Mouse (Mus musculus) MEL (cell line): ENCODE measurements around the gene Ciz1. TPM values are rescaled to one million over a fixed set of nuclear protein-coding genes. Genes with fewer than 3 reads are reported as not detected.

ENCODE experiments used
- polyA plus RNA-seq, 2 experiments: library from polyadenylated mRNA; stranded (reverse) in 1 of 2; unstranded in 1 of 2; fragments of >175 nt in 1 of 2; fragments of >200 nt in 1 of 2; gene quantifications; 2 replicates each; pipeline versions ENCODE4 v1.2.1 to v1.2.4; 2012; ENCODE audit warnings: low replicate concordance in 2 of 2, low read depth in 1 of 2; ENCODE audit not compliant: insufficient read length in 2 of 2, insufficient read depth in 1 of 2, missing spikeins in 1 of 2
- total RNA-seq: library from RNA; depleted of rRNA; stranded (reverse); fragments of 300-350 nt; gene quantifications from 2 replicates; pipeline ENCODE4 v1.2.3, GENCODE M21; 2012; rRNA removed

Gene Ciz1
- total and polyA plus RNA-seq, 3 experiments: 20.7 to 99.8 TPM; not detected in 1

Other genes starting within 250 kb of the Ciz1 start
- gene Prrc2b, start 201.2 kb upstream of the Ciz1 start, total RNA-seq: 14.8 and 18.4 TPM in 2 replicates
- 10 to 100 TPM; 42.2 to 42.9 TPM for gene Prrc2b, start 201.2 kb upstream of the Ciz1 start, polyA plus RNA-seq
- 30.7 and 34.2 TPM in 2 replicates for gene Pomt1, start 115.7 kb upstream of the Ciz1 start, total RNA-seq
- 10 to 100 TPM in 1 of 2 experiments, not detected in 1; 42.8 TPM for gene Pomt1, start 115.7 kb upstream of the Ciz1 start, polyA plus RNA-seq
- gene Uck1, start 92.2 kb upstream of the Ciz1 start, total RNA-seq: 60.1 and 73.7 TPM in 2 replicates
- gene Uck1, start 92.2 kb upstream of the Ciz1 start, polyA plus RNA-seq: 10 to 100 TPM in 1 of 2 experiments, not detected in 1; 60.6 TPM
- gene Golga2, start 64.9 kb upstream of the Ciz1 start, total RNA-seq: 20.3 TPM in 2 replicates
- gene Golga2, start 64.9 kb upstream of the Ciz1 start, polyA plus RNA-seq: 10 to 100 TPM in 1 of 2 experiments, not detected in 1; 38.6 TPM
- 342 and 371 TPM in 2 replicates for gene Swi5, start 64.3 kb upstream of the Ciz1 start, total RNA-seq
- gene Swi5, start 64.3 kb upstream of the Ciz1 start, polyA plus RNA-seq: 100 to 1,000 TPM in 1 of 2 experiments, not detected in 1; 480 TPM
- gene Dnm1, start 1.0 kb downstream of the Ciz1 start, total RNA-seq: 0.42 and 0.49 TPM in 2 replicates
- gene Dnm1, start 1.0 kb downstream of the Ciz1 start, polyA plus RNA-seq: 1 to 10 TPM in 1 of 2 experiments, not detected in 1; 5.0 TPM
- gene 1110008P14Rik, start 29.6 kb downstream of the Ciz1 start, total RNA-seq: 52.3 and 63.5 TPM in 2 replicates
- gene 1110008P14Rik, start 29.6 kb downstream of the Ciz1 start, polyA plus RNA-seq: 10 to 100 TPM in 1 of 2 experiments, not detected in 1; 62.9 TPM
- gene Lcn2, start 35.9 kb downstream of the Ciz1 start, total RNA-seq: not detected in 2 replicates
- gene Lcn2, start 35.9 kb downstream of the Ciz1 start, polyA plus RNA-seq: not detected
- gene Ptges2, start 43.6 kb downstream of the Ciz1 start, total RNA-seq: 30.4 and 33.3 TPM in 2 replicates
- 100 to 1,000 TPM in 1 of 2 experiments, 10 to 100 TPM in 1; 47.0 to 396 TPM for gene Ptges2, start 43.6 kb downstream of the Ciz1 start, polyA plus RNA-seq
- 4.4 and 4.9 TPM in 2 replicates for gene Naif1, start 98.1 kb downstream of the Ciz1 start, total RNA-seq
- gene Naif1, start 98.1 kb downstream of the Ciz1 start, polyA plus RNA-seq: 1 to 10 TPM in 1 of 2 experiments, not detected in 1; 8.5 TPM
- 28.1 and 32.5 TPM in 2 replicates for gene Slc25a25, start 99.1 kb downstream of the Ciz1 start, total RNA-seq
- 10 to 100 TPM in 1 of 2 experiments, not detected in 1; 22.3 TPM for gene Slc25a25, start 99.1 kb downstream of the Ciz1 start, polyA plus RNA-seq
- 1.5 and 2.4 TPM in 2 replicates for gene Fam102a, start 183.0 kb downstream of the Ciz1 start, total RNA-seq
- 1 to 10 TPM in 1 of 2 experiments, not detected in 1; 1.8 TPM for gene Fam102a, start 183.0 kb downstream of the Ciz1 start, polyA plus RNA-seq
- gene Dpm2, start 218.5 kb downstream of the Ciz1 start, total RNA-seq: 39.5 and 45.8 TPM in 2 replicates
- gene Dpm2, start 218.5 kb downstream of the Ciz1 start, polyA plus RNA-seq: 100 to 1,000 TPM in 1 of 2 experiments, not detected in 1; 109 TPM
- 0.56 and 0.58 TPM in 2 replicates for gene Pip5kl1, start 222.5 kb downstream of the Ciz1 start, total RNA-seq
- gene Pip5kl1, start 222.5 kb downstream of the Ciz1 start, polyA plus RNA-seq: under 1 TPM in 1 of 2 experiments, not detected in 1; 0.22 TPM
- gene 9430097D07Rik, start 223.4 kb downstream of the Ciz1 start, total RNA-seq: 0.12 and 0.13 TPM in 2 replicates
- under 1 TPM in 1 of 2 experiments, not detected in 1; 0.11 TPM for gene 9430097D07Rik, start 223.4 kb downstream of the Ciz1 start, polyA plus RNA-seq
- 44.3 and 58.3 TPM in 2 replicates for gene St6galnac4, start 234.8 kb downstream of the Ciz1 start, total RNA-seq
- gene St6galnac4, start 234.8 kb downstream of the Ciz1 start, polyA plus RNA-seq: 100 to 1,000 TPM in 1 of 2 experiments, not detected in 1; 109 TPM
- 9.0 and 12.5 TPM in 2 replicates for gene St6galnac6, start 247.4 kb downstream of the Ciz1 start, total RNA-seq
- gene St6galnac6, start 247.4 kb downstream of the Ciz1 start, polyA plus RNA-seq: 10 to 100 TPM in 1 of 2 experiments, not detected in 1; 26.5 TPM